9 mouse cellular contexts compared by ENCODE assay signal in the genomic region with DNA sequence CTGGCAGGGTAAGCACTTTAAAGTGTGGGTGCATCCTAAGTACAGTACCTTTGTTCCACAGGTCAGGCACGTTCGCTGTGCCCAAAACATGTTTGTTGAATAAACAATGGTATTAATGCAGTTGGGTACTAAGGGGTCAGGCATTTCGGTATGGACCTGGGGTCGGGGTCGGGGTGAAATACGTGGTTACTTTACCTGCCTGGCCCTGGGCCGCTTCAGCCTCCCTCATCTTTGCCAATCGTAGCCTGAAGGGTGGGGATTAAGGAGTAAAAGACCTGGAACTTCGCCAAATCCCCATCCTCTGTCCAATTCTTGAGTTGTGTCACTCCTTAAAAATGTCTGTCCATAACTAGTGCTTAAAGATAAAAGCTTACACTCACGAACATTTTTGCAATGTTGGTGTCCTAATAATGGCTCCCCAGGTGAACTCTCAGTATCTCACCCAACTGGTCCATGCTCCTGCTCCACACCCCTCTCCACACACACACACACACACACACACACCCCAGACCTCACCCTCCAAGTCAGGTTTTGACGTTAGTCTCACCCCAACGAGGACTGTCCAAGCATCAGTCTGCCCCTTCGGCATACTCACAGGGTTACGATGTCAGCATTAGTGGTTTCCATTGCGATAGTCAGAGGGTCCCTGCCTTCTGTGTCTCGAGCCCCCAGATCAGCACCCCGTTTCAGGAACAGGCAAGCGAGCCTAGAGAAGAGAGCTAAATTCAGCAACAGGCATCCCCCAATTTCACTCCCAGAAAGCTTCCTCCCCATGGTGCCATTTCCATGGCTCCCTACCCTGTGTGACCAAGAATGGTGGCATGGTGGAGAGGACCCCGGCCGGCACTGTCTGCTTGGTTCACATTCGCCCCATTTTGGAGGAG. TPM values are rescaled to one million over a fixed set of nuclear protein-coding genes. Genes with fewer than 3 reads are reported as not detected.
DNase-seq lines count a peak whose midpoint lies in the region; ATAC-seq lines count a peak whose summit lies in the region.
"Had no signal": no experiment of that assay in that cellular context is flagged by ENCODE, and none has a peak within 500 bp of the region (broad histone marks: within the 10 kb centered on the region; RNA-seq: fewer than 3 reads in every experiment).

No protein-coding gene starts in this region.

- 59% methylated on average over 21 of the region's 21 CpGs for WGBS in kidney, embryonic 14.5 days
- WGBS in embryonic facial prominence, embryonic 10.5 days, result 62% methylated on average over 21 of the region's 21 CpGs
- 64% methylated on average over 21 of the region's 21 CpGs for WGBS in hindbrain, embryonic 13.5 days
- 60% methylated on average over 21 of the region's 21 CpGs for WGBS in midbrain, embryonic 13.5 days

- H3K36me3 ChIP-seq in kidney, embryonic 14.5 days (ENCODE audit: control insufficient read depth, insufficient read depth, low read length), result no peaks in the 10 kb centered on the region
- no peaks in the 10 kb centered on the region for H3K36me3 ChIP-seq in embryonic facial prominence, embryonic 10.5 days (replicated peaks)
- no peaks in the 10 kb centered on the region for H3K36me3 ChIP-seq in hindbrain, embryonic 13.5 days
- no peaks in the 10 kb centered on the region for H3K36me3 ChIP-seq in midbrain, embryonic 13.5 days

- peak overlapping the region; percentile 96 for H3K27ac ChIP-seq in kidney, embryonic 14.5 days (ENCODE audit: low read depth, low read length)
- peak overlapping the region; percentile 87 for H3K27ac ChIP-seq in embryonic facial prominence, embryonic 10.5 days (replicated peaks)
- no peak overlapping the region for H3K27ac ChIP-seq in hindbrain, embryonic 13.5 days
- no peak overlapping the region for H3K27ac ChIP-seq in midbrain, embryonic 13.5 days

- H3K27me3 ChIP-seq in kidney, embryonic 14.5 days (ENCODE audit: control insufficient read depth, insufficient read depth, low read length), result no peaks in the 10 kb centered on the region
- peaks cover 26% of the 10 kb centered on the region for H3K27me3 ChIP-seq in embryonic facial prominence, embryonic 10.5 days (replicated peaks; ENCODE audit: low read depth, poor library complexity, severe bottlenecking)
- peaks cover 42% of the 10 kb centered on the region for H3K27me3 ChIP-seq in hindbrain, embryonic 13.5 days
- H3K27me3 ChIP-seq in midbrain, embryonic 13.5 days, result peaks cover 25% of the 10 kb centered on the region

- peaks cover 29% of the 10 kb centered on the region for H3K4me1 ChIP-seq in kidney, embryonic 14.5 days (ENCODE audit: control insufficient read depth, insufficient read depth, low read length)
- peaks cover 56% of the 10 kb centered on the region for H3K4me1 ChIP-seq in embryonic facial prominence, embryonic 10.5 days
- H3K4me1 ChIP-seq in hindbrain, embryonic 13.5 days (replicated peaks), result peaks cover 34% of the 10 kb centered on the region
- peaks cover 32% of the 10 kb centered on the region for H3K4me1 ChIP-seq in midbrain, embryonic 13.5 days (replicated peaks)

- H3K9me3 ChIP-seq in kidney, embryonic 14.5 days (ENCODE audit: control insufficient read depth, low read length), result no peaks in the 10 kb centered on the region
- H3K9me3 ChIP-seq in embryonic facial prominence, embryonic 10.5 days, result no peaks in the 10 kb centered on the region
- H3K9me3 ChIP-seq in hindbrain, embryonic 13.5 days, result no peaks in the 10 kb centered on the region
- no peaks in the 10 kb centered on the region for H3K9me3 ChIP-seq in midbrain, embryonic 13.5 days

- no peak for DNase-seq in kidney, postnatal 25 days
- no peak for DNase-seq in embryonic facial prominence, embryonic 10.5 days (ENCODE audit: low spot score)
- no peak for DNase-seq in ovary, postnatal 10 days (ENCODE audit: low spot score)

- peak overlapping the region; percentile 64 for H3K9ac ChIP-seq in kidney, embryonic 14.5 days (ENCODE audit: low read depth, low read length)
- 0 out of 2 replicates have a peak overlapping the region, but pooled peaks have one; percentile 71 for H3K9ac ChIP-seq in hindbrain, embryonic 13.5 days
- no peak overlapping the region for H3K9ac ChIP-seq in midbrain, embryonic 13.5 days (replicated peaks)

- no peak for ATAC-seq in kidney, embryonic 14.5 days (ENCODE audit: low FRiP score, low TSS enrichment)
- ATAC-seq in hindbrain, embryonic 13.5 days (ENCODE audit: low FRiP score), result no peak
- ATAC-seq in midbrain, embryonic 13.5 days, result no peak
- no peak for ATAC-seq in erythroid progenitor cell, adult 5-6 weeks (replicated peaks; ENCODE audit: low FRiP score, poor library complexity, severe bottlenecking)
- ATAC-seq in monocyte, adult 5-6 weeks (replicated peaks; ENCODE audit: insufficient number of reproducible peaks, low FRiP score, low TSS enrichment, poor library complexity, severe bottlenecking), result no peak

- H3K4me2 ChIP-seq in kidney, embryonic 14.5 days (replicated peaks; ENCODE audit: low read depth, low read length), result peak overlapping the region; percentile 81
- H3K4me2 ChIP-seq in hindbrain, embryonic 13.5 days, result peak overlapping the region; percentile 73
- peak overlapping the region; percentile 65 for H3K4me2 ChIP-seq in midbrain, embryonic 13.5 days (replicated peaks)

- H3K4me3 ChIP-seq in kidney, embryonic 14.5 days (ENCODE audit: low read length), result peak overlapping the region; percentile 40
- H3K4me3 ChIP-seq in embryonic facial prominence, embryonic 10.5 days, result peak overlapping the region; percentile 62
- H3K4me3 ChIP-seq in hindbrain, embryonic 13.5 days, result peak overlapping the region; percentile 40
- H3K4me3 ChIP-seq in midbrain, embryonic 13.5 days (replicated peaks), result peak overlapping the region; percentile 44

RNA-seq across cellular contexts. Expression of a gene that starts 0.8 kb away (rescaled TPM):
- 3.8 and 6.4 TPM in 2 replicates for polyA plus RNA-seq in kidney, embryonic 14.5 days (2014; fragmentation: Nextera tagmentation; extraction: Ambion mirVana)
- polyA plus RNA-seq in embryonic facial prominence, embryonic 10.5 days (2016; fragmentation: Nextera tagmentation; extraction: Ambion mirVana), result 6.8 and 7.0 TPM in 2 replicates
- 2.0 and 2.5 TPM in 2 replicates for polyA plus RNA-seq in hindbrain, embryonic 13.5 days (2015; fragmentation: Nextera tagmentation; extraction: Ambion mirVana)
- polyA plus RNA-seq in midbrain, embryonic 13.5 days (2015; fragmentation: Nextera tagmentation; extraction: Ambion mirVana), result 1.3 and 1.7 TPM in 2 replicates
- 0.72 and 0.84 TPM in 2 replicates for total RNA-seq in erythroid progenitor cell, adult 5-6 weeks (2015; ENCODE audit: low replicate concordance)
- 0.13 TPM in 1 of 2 replicates, not detected in the other for total RNA-seq in erythroid progenitor cell, adult 5-6 weeks (2017; ENCODE audit: low replicate concordance)
- 1.6 to 9.9 TPM (median 2.5 TPM) in 3 replicates for total RNA-seq in monocyte, adult 5-6 weeks (2017)

RNA-seq across cellular contexts. Expression of a gene that starts 4.2 kb away (rescaled TPM):
- not detected in 2 replicates for polyA plus RNA-seq in kidney, embryonic 14.5 days (2014; fragmentation: Nextera tagmentation; extraction: Ambion mirVana)
- polyA plus RNA-seq in embryonic facial prominence, embryonic 10.5 days (2016; fragmentation: Nextera tagmentation; extraction: Ambion mirVana), result 0.31 TPM in 1 of 2 replicates, not detected in the other
- not detected in 2 replicates for polyA plus RNA-seq in hindbrain, embryonic 13.5 days (2015; fragmentation: Nextera tagmentation; extraction: Ambion mirVana)
- polyA plus RNA-seq in midbrain, embryonic 13.5 days (2015; fragmentation: Nextera tagmentation; extraction: Ambion mirVana), result not detected in 2 replicates
- total RNA-seq in erythroid progenitor cell, adult 5-6 weeks (2015; ENCODE audit: low replicate concordance), result not detected in 2 replicates
- total RNA-seq in erythroid progenitor cell, adult 5-6 weeks (2017; ENCODE audit: low replicate concordance), result not detected in 2 replicates
- not detected in 3 replicates for total RNA-seq in monocyte, adult 5-6 weeks (2017)
- polyA plus RNA-seq: large intestine, adult 2 months had no signal

RNA-seq across cellular contexts. Expression of a gene that starts 13.3 kb away (rescaled TPM):
- polyA plus RNA-seq in kidney, embryonic 14.5 days (2014; fragmentation: Nextera tagmentation; extraction: Ambion mirVana), result 0.20 and 0.28 TPM in 2 replicates
- 1.3 and 1.5 TPM in 2 replicates for polyA plus RNA-seq in embryonic facial prominence, embryonic 10.5 days (2016; fragmentation: Nextera tagmentation; extraction: Ambion mirVana)
- 0.17 and 0.52 TPM in 2 replicates for polyA plus RNA-seq in hindbrain, embryonic 13.5 days (2015; fragmentation: Nextera tagmentation; extraction: Ambion mirVana)
- polyA plus RNA-seq in midbrain, embryonic 13.5 days (2015; fragmentation: Nextera tagmentation; extraction: Ambion mirVana), result 0.37 and 0.48 TPM in 2 replicates
- total RNA-seq in erythroid progenitor cell, adult 5-6 weeks (2015; ENCODE audit: low replicate concordance), result 9.4 and 12.6 TPM in 2 replicates
- total RNA-seq in erythroid progenitor cell, adult 5-6 weeks (2017; ENCODE audit: low replicate concordance), result 8.5 and 11.6 TPM in 2 replicates
- 83.6 to 201 TPM (median 84.0 TPM) in 3 replicates for total RNA-seq in monocyte, adult 5-6 weeks (2017)

RNA-seq across cellular contexts. Expression of a gene that starts 18.8 kb away (rescaled TPM):
- 12.4 and 15.1 TPM in 2 replicates for polyA plus RNA-seq in kidney, embryonic 14.5 days (2014; fragmentation: Nextera tagmentation; extraction: Ambion mirVana)
- 14.7 and 14.8 TPM in 2 replicates for polyA plus RNA-seq in embryonic facial prominence, embryonic 10.5 days (2016; fragmentation: Nextera tagmentation; extraction: Ambion mirVana)
- 10.3 and 11.7 TPM in 2 replicates for polyA plus RNA-seq in hindbrain, embryonic 13.5 days (2015; fragmentation: Nextera tagmentation; extraction: Ambion mirVana)
- 16.1 and 17.1 TPM in 2 replicates for polyA plus RNA-seq in midbrain, embryonic 13.5 days (2015; fragmentation: Nextera tagmentation; extraction: Ambion mirVana)
- total RNA-seq in erythroid progenitor cell, adult 5-6 weeks (2015; ENCODE audit: low replicate concordance), result 2.5 TPM in 1 of 2 replicates, not detected in the other
- 0.51 TPM in 1 of 2 replicates, not detected in the other for total RNA-seq in erythroid progenitor cell, adult 5-6 weeks (2017; ENCODE audit: low replicate concordance)
- total RNA-seq in monocyte, adult 5-6 weeks (2017), result 0.87 TPM in 1 of 3 replicates, not detected in the others

RNA-seq across cellular contexts. Expression of a gene that starts 18.8 kb away (rescaled TPM):
- 13.0 and 16.3 TPM in 2 replicates for polyA plus RNA-seq in kidney, embryonic 14.5 days (2014; fragmentation: Nextera tagmentation; extraction: Ambion mirVana)
- 10.9 and 11.1 TPM in 2 replicates for polyA plus RNA-seq in embryonic facial prominence, embryonic 10.5 days (2016; fragmentation: Nextera tagmentation; extraction: Ambion mirVana)
- 18.8 and 22.6 TPM in 2 replicates for polyA plus RNA-seq in hindbrain, embryonic 13.5 days (2015; fragmentation: Nextera tagmentation; extraction: Ambion mirVana)
- 18.6 and 19.8 TPM in 2 replicates for polyA plus RNA-seq in midbrain, embryonic 13.5 days (2015; fragmentation: Nextera tagmentation; extraction: Ambion mirVana)
- 8.6 and 8.8 TPM in 2 replicates for total RNA-seq in erythroid progenitor cell, adult 5-6 weeks (2015; ENCODE audit: low replicate concordance)
- total RNA-seq in erythroid progenitor cell, adult 5-6 weeks (2017; ENCODE audit: low replicate concordance), result 23.2 and 59.7 TPM in 2 replicates
- total RNA-seq in monocyte, adult 5-6 weeks (2017), result 16.1 to 57.8 TPM (median 24.6 TPM) in 3 replicates

Comparison
In these comparisons a context has a peak if more than half of its experiments do, and no peak if none do; other contexts are left out.
1. H3K27ac ChIP-seq: peak in kidney, embryonic 14.5 days (single experiment) and embryonic facial prominence, embryonic 10.5 days (single experiment); none in hindbrain, embryonic 13.5 days (single experiment) and midbrain, embryonic 13.5 days (single experiment).
2. Peak in every context shown above with its lines, with median percentiles within 50 percentile points of each other: H3K4me2 ChIP-seq and H3K4me3 ChIP-seq.